Mouse (Mus musculus) spleen, adult 2 months (tissue): ENCODE measurements around the gene Gxylt1. TPM values are rescaled to one million over a fixed set of nuclear protein-coding genes. Genes with fewer than 3 reads are reported as not detected.
A peak's percentile ranks its signal among the peaks of the same experiment; 100 is the strongest.

Source experiments
- DNase-seq, 2 experiments: peaks; one replicate each; pipeline versions ENCODE4 v3.0.0 to v3.0.0-alpha.2; 2012 to 2021; ENCODE audit warnings: low spot score in 2 of 2, low read depth in 1 of 2
- H3K27ac ChIP-seq: fragments of 200-500 bp; 2 replicates; pipeline ENCODE4 v1.5.1; 2012; ENCODE audit warnings: low read length, inconsistent platforms; ENCODE audit not compliant: insufficient read depth
- H3K27me3 ChIP-seq: fragments of 200-500 bp; 2 replicates; pipeline ENCODE4 v1.6.1; 2012; ENCODE audit warnings: mild to moderate bottlenecking, moderate library complexity, low read length, inconsistent platforms; ENCODE audit not compliant: control insufficient read depth, insufficient read depth
- H3K36me3 ChIP-seq: fragments of 200-500 bp; 2 replicates; pipeline ENCODE4 v1.6.1; 2012; ENCODE audit warnings: mild to moderate bottlenecking, low read length, inconsistent platforms; ENCODE audit not compliant: control insufficient read depth, insufficient read depth
- H3K4me1 ChIP-seq: fragments of 200-500 bp; 2 replicates; pipeline ENCODE4 v1.6.1; 2011; ENCODE audit warnings: inconsistent platforms; ENCODE audit not compliant: control insufficient read depth, insufficient read depth, insufficient read length
- H3K4me3 ChIP-seq: fragments of 200-500 bp; 2 replicates; pipeline ENCODE4 v1.5.1; 2011; ENCODE audit warnings: mild to moderate bottlenecking, inconsistent platforms; ENCODE audit not compliant: insufficient read depth, insufficient read length; ENCODE audit errors: extremely low read depth
- CTCF ChIP-seq: fragments of 200-500 bp; IDR thresholded peaks from 2 replicates; pipeline ENCODE4 v1.5.1; 2011; ENCODE audit warnings: mild to moderate bottlenecking, inconsistent platforms; ENCODE audit not compliant: insufficient read depth, insufficient read length, insufficient replicate concordance; ENCODE audit errors: extremely low read depth
- POLR2A ChIP-seq: fragments of 200-500 bp; IDR thresholded peaks from 2 replicates; pipeline ENCODE4 v1.6.1; 2011; ENCODE audit warnings: low read depth, low read length, inconsistent platforms
- WGBS: fragments of 180-500 bp; shearing (Covaris S2); methylation state at CpG from one replicate; pipeline ENCODE4 v1.1.7; 2018; 5-methylcytosine and 5-hydroxymethylcytosine counted together
- polyA plus RNA-seq: library from polyadenylated mRNA; depleted of rRNA; stranded (reverse); fragments of >200 nt; gene quantifications from 2 replicates; pipeline ENCODE4 v1.2.3, GENCODE M21; 2012

Gxylt1 gene
- polyA plus RNA-seq, 1 experiment: 2.7 TPM

GRCm38 (mm10) chr15:93272948-93273347 lies 2.0 kb downstream of the Gxylt1 start:
- TF ChIP-seq CTCF: no peak
- no peak for TF ChIP-seq POLR2A

GRCm38 (mm10) chr15:93270289-93270855 lies 4.6 kb downstream of the Gxylt1 start:
- DNase-seq: peak in 1 of 2 experiments; percentile 20
- Histone ChIP-seq H3K36me3 (no peaks in the 10 kb centered on the region), H3K4me3 (no peak overlapping the region), H3K4me1 (peaks cover 19% of the 10 kb centered on the region), H3K27me3 (no peaks in the 10 kb centered on the region), H3K27ac (0 out of 2 replicates have a peak overlapping the region, but pooled peaks have one; percentile 6)
- no peak for TF ChIP-seq POLR2A
- no peak for TF ChIP-seq CTCF
- WGBS: 59% methylated on average over 9 of the region's 9 CpGs

More at GRCm38 (mm10) chr15:93272948-93273347, 2.0 kb downstream of the Gxylt1 start:
- DNase-seq: no peak
- H3K4me3 ChIP-seq: no peak overlapping the region
- H3K4me1 ChIP-seq: peaks cover 13% of the 10 kb centered on the region; the same call in 1 of the 2 replicates
- H3K27ac ChIP-seq: no peak overlapping the region
- H3K27me3 ChIP-seq: no peaks in the 10 kb centered on the region
- 63% methylated on average over 9 of the region's 9 CpGs for WGBS
- H3K36me3 ChIP-seq: no peaks in the 10 kb centered on the region

GRCm38 (mm10) chr15:93269572-93269971 lies 5.4 kb downstream of the Gxylt1 start:
- Histone ChIP-seq H3K4me3 (no peak overlapping the region), H3K36me3 (no peaks in the 10 kb centered on the region), H3K4me1 (peaks cover 19% of the 10 kb centered on the region), H3K27ac (no peak overlapping the region), H3K27me3 (no peaks in the 10 kb centered on the region)
- 96% methylated on average over 7 of the region's 7 CpGs for WGBS
- TF ChIP-seq CTCF: no peak
- no peak for TF ChIP-seq POLR2A
- no peak for DNase-seq

GRCm38 (mm10) chr15:93268001-93268400 lies 7.0 kb downstream of the Gxylt1 start:
- Histone ChIP-seq H3K27me3 (no peaks in the 10 kb centered on the region), H3K27ac (peak overlapping the region; percentile 62; the same call in 1 of the 2 replicates), H3K36me3 (no peaks in the 10 kb centered on the region), H3K4me1 (peaks cover 13% of the 10 kb centered on the region), H3K4me3 (no peak overlapping the region)
- WGBS: 84% methylated on average over 1 of the region's 1 CpGs
- TF ChIP-seq CTCF: no peak
- TF ChIP-seq POLR2A: no peak
- peak in 1 of 2 experiments; percentile 26 for DNase-seq

GRCm38 (mm10) chr15:93267479-93267878 lies 7.5 kb downstream of the Gxylt1 start:
- 90% methylated on average over 8 of the region's 8 CpGs for WGBS
- H3K27me3 ChIP-seq: no peaks in the 10 kb centered on the region
- H3K36me3 ChIP-seq: no peaks in the 10 kb centered on the region
- peaks cover 11% of the 10 kb centered on the region for H3K4me1 ChIP-seq
- H3K4me3 ChIP-seq: no peak overlapping the region
- no peak for TF ChIP-seq POLR2A
- no peak for TF ChIP-seq CTCF
- H3K27ac ChIP-seq: 0 out of 2 replicates have a peak overlapping the region, but pooled peaks have one; percentile 40
- DNase-seq: no peak

GRCm38 (mm10) chr15:93266361-93266760 lies 8.6 kb downstream of the Gxylt1 start:
- H3K4me1 ChIP-seq: peaks cover 10% of the 10 kb centered on the region
- H3K27ac ChIP-seq: no peak overlapping the region
- 95% methylated on average over 16 of the region's 16 CpGs for WGBS
- DNase-seq: no peak
- peaks cover 2% of the 10 kb centered on the region; the same call in 1 of the 2 replicates for H3K36me3 ChIP-seq
- TF ChIP-seq CTCF: no peak
- TF ChIP-seq POLR2A: no peak
- no peak overlapping the region for H3K4me3 ChIP-seq
- no peaks in the 10 kb centered on the region for H3K27me3 ChIP-seq

GRCm38 (mm10) chr15:93265728-93266127 lies 9.3 kb downstream of the Gxylt1 start:
- WGBS: 86% methylated on average over 2 of the region's 2 CpGs
- no peak for TF ChIP-seq POLR2A
- no peak for TF ChIP-seq CTCF
- Histone ChIP-seq H3K27ac (no peak overlapping the region), H3K4me3 (no peak overlapping the region), H3K36me3 (peaks cover 4% of the 10 kb centered on the region; the same call in 1 of the 2 replicates), H3K27me3 (no peaks in the 10 kb centered on the region), H3K4me1 (peaks cover 10% of the 10 kb centered on the region)
- peak in 1 of 2 experiments; percentile 60 for DNase-seq
